Mouse (Mus musculus) liver, embryonic 13.5 days (tissue): Measurements from ENCODE around the gene Gspt1. TPM values are rescaled to one million over a fixed set of nuclear protein-coding genes. Genes with fewer than 3 reads are reported as not detected.

Experiments used
- ATAC-seq: fragments of 200-750 bp; cut with Nextera tagmentation; 2 replicates; pipeline ENCODE4 v1.8.0; 2017; ENCODE audit warnings: low read depth, mild to moderate bottlenecking, moderate number of reproducible peaks, moderate library complexity
- DNase-seq: peaks from one replicate; pipeline ENCODE4 v3.0.0; 2022
- H3K27ac ChIP-seq: fragments of 300-500 bp; sonication (generic); 2 replicates; pipeline ENCODE4 v1.5.1; 2015; ENCODE audit warnings: moderate library complexity, mild to moderate bottlenecking, inconsistent platforms
- H3K27me3 ChIP-seq: fragments of 300-500 bp; sonication (generic); 2 replicates; pipeline ENCODE4 v1.6.1; 2015; ENCODE audit warnings: mild to moderate bottlenecking, inconsistent platforms
- H3K36me3 ChIP-seq: fragments of 300-500 bp; sonication (generic); 2 replicates; pipeline ENCODE4 v1.6.1; 2015; ENCODE audit warnings: mild to moderate bottlenecking, inconsistent platforms
- H3K4me1 ChIP-seq: fragments of 300-500 bp; sonication (generic); replicated peaks from 2 replicates; pipeline ENCODE4 v1.6.1; 2015; ENCODE audit warnings: inconsistent platforms
- H3K4me2 ChIP-seq: fragments of 300-500 bp; sonication (generic); 2 replicates; pipeline ENCODE4 v1.6.1; 2015; ENCODE audit warnings: inconsistent platforms, mild to moderate bottlenecking, moderate library complexity
- H3K4me3 ChIP-seq: fragments of 300-500 bp; sonication (generic); replicated peaks from 2 replicates; pipeline ENCODE4 v1.5.1; 2015; ENCODE audit warnings: mild to moderate bottlenecking, inconsistent platforms
- H3K9ac ChIP-seq: fragments of 300-500 bp; sonication (generic); 2 replicates; pipeline ENCODE4 v1.6.1; 2015; ENCODE audit warnings: mild to moderate bottlenecking, inconsistent platforms
- H3K9me3 ChIP-seq: fragments of 300-500 bp; sonication (generic); replicated peaks from 2 replicates; pipeline ENCODE4 v1.6.1; 2016; ENCODE audit warnings: inconsistent platforms
- WGBS: fragments of 180-500 bp; shearing (Covaris S2); methylation state at CpG from one replicate; pipeline ENCODE4 v1.1.7; 2015; ENCODE audit not compliant: insufficient replicate concordance; 5-methylcytosine and 5-hydroxymethylcytosine counted together
- polyA plus RNA-seq: library from polyadenylated mRNA; unstranded; fragments of >200 nt; fragmentation: Nextera tagmentation; extraction: Ambion mirVana; gene quantifications from 2 replicates; pipeline ENCODE4 v1.2.1, GENCODE M21; 2015

Gene Gspt1
- polyA plus RNA-seq, 1 experiment from 2014 or later, result 61.0 TPM

DNA sequence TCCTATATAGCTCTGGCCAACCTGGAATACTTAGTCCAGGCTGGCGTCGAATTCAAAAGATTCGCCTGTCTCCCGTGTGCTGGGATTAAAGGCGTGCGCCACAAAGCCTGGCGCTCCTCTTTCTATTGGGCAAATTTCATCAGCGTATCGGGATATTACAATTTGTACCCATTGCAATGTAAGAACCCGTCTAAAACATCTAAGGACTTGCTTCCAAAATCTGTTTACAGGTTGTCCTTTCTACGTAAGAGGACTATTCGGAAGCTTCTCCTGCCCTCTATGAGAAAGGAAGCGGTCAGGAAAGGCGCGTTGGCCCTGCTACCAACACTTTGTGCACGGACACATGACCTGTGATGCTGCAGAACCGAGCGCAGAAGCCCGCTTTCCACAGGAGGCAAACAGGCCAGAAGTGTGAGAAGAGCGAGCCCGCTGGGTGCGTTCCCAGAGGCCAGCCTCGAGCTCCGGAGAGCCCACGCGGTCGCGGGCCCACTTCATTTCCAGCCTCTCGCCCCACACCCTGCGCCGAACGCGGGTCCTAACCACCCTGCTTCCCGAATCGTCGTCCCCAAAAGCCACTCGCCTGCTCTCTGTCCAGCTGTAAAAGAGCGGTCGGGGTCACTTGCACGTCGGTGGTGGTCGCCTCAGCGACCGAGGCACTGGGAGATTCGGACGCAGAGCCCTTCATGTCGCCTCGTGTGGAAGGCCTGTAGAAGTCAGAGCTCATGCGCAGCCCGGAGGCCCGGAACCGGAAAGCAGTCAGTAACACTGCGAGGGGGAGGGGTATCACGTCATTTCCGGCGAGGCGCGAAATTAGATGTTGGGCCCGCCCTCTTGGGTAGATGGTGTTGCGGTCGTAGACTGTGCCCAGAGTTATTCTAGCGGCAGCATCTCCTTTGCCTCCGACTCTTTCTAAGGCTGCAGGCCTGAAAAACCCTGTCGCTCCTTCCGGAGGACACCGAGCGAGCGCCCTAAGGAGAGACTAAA, 51.3 kb downstream of the Gspt1 start, which contains the start of gene Rsl1d1:
Gene Rsl1d1 (minus strand): TSS at position 761 of the 984 bp plus-strand sequence.
- ATAC-seq, result peak; percentile 98
- WGBS, result under 1% methylated on average over 68 of the region's 68 CpGs

DNA sequence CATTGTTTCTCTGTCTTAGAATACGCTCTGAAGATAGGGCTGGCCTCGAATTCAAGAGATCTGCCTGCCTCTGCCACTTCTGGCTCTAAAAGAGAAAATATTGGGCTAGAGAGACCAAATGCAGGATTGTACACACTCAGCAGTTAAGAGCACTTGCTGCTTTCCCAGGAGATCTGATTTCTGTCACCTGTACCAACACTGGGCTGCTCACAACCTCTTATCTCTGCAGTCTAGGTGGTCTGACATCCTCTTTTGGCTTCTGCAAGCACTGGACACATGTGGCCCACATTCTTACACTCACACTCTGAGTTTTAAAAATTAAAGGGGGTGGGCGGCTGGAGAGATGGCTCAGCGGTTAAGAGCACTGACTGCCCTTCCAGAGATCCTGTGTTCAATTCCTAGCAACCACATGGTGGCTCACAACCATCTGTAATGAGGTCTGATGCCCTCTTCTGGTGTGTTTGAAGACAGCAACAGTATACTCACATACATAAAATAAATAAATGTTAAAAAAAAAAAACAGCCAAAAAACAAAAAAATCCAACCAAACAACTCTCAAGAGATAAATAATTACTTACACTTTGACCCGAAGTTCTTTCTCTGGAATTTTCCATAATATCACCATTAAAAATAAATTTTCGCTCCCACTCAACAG, 52.3 kb downstream of the Gspt1 start:
- Histone ChIP-seq H3K4me3 (peak overlapping the region; percentile 92), H3K4me1 (peaks cover 56% of the 10 kb centered on the region), H3K9me3 (no peaks in the 10 kb centered on the region), H3K27me3 (no peaks in the 10 kb centered on the region), H3K4me2 (peak overlapping the region; percentile 91), H3K9ac (peak overlapping the region; percentile 89), H3K27ac (peak overlapping the region; percentile 16; the same call in 1 of the 2 replicates), H3K36me3 (peaks cover 56% of the 10 kb centered on the region)
- DNase-seq, result no peak
- no peak for ATAC-seq
- WGBS, result 44% methylated on average over 6 of the region's 6 CpGs

More for the DNA sequence above, 51.3 kb downstream of the Gspt1 start, which contains the start of gene Rsl1d1:
- peak within 1 kb of the TSS; percentile 91 for H3K4me2 ChIP-seq
- H3K27me3 ChIP-seq, result no peaks in the 10 kb centered on the region
- H3K9ac ChIP-seq, result peak within 1 kb of the TSS; percentile 89
- peak within 1 kb of the TSS; percentile 83 for H3K27ac ChIP-seq
- DNase-seq, result peak; percentile 92
- peaks cover 57% of the 10 kb centered on the region for H3K36me3 ChIP-seq
- H3K9me3 ChIP-seq, result no peaks in the 10 kb centered on the region
- peaks cover 56% of the 10 kb centered on the region for H3K4me1 ChIP-seq
- peak within 1 kb of the TSS; percentile 92 for H3K4me3 ChIP-seq

DNA sequence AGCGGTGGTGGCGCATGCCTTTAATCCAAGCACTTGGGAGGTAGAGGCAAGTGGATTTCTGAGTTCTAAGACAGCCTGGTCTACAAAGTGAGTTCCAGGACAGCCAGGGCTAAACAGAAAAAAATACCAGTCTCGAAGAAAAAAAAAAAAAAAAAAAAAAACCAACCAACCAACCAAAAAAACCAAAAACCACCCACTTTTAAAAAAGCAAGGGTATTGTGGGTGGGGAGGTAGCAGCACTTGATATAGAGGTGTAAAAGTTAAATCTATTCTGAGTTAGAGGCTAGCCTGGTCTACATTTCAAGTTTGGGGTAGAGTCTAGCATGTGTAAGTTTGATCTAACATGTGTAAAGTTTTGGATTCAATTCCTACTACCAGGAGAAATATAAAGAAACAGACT, 53.9 kb downstream of the Gspt1 start:
- H3K4me2 ChIP-seq, result no peak overlapping the region
- H3K9ac ChIP-seq, result no peak overlapping the region
- no peak overlapping the region for H3K27ac ChIP-seq
- H3K36me3 ChIP-seq, result peaks cover 66% of the 10 kb centered on the region
- ATAC-seq (no peak), DNase-seq (no peak)
- H3K9me3 ChIP-seq, result no peaks in the 10 kb centered on the region
- H3K4me1 ChIP-seq, result peaks cover 48% of the 10 kb centered on the region
- H3K4me3 ChIP-seq, result no peak overlapping the region
- no peaks in the 10 kb centered on the region for H3K27me3 ChIP-seq
- WGBS, result 82% methylated on average over 3 of the region's 3 CpGs

DNA sequence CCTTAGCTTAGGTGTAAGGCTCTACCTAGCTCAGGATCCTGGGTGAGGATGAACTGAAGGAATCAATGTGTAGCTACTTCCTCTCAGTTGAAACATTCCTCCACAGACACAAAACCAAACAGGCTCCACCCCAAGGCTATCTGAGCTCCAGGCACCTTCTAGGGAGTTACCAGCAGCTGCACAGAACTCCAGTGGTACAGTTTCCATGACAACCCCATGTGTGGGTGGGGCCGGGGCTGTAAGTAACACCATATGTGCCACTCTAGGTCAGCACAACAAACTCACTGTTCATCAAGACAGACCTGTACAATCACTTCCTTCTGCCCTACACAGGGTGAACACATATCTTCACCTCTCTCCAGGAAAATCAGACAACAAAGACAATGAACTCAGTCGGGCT, 55.7 kb downstream of the Gspt1 start:
- DNase-seq, result peak; percentile 52
- Histone ChIP-seq H3K4me3 (no peak overlapping the region), H3K9me3 (no peaks in the 10 kb centered on the region), H3K4me1 (peaks cover 31% of the 10 kb centered on the region), H3K27me3 (no peaks in the 10 kb centered on the region), H3K27ac (no peak overlapping the region), H3K36me3 (peaks cover 84% of the 10 kb centered on the region), H3K4me2 (no peak overlapping the region), H3K9ac (no peak overlapping the region)
- ATAC-seq, result peak; percentile 34; the same call in 1 of the 2 replicates
- WGBS, result 66% methylated on average over 2 of the region's 2 CpGs

DNA sequence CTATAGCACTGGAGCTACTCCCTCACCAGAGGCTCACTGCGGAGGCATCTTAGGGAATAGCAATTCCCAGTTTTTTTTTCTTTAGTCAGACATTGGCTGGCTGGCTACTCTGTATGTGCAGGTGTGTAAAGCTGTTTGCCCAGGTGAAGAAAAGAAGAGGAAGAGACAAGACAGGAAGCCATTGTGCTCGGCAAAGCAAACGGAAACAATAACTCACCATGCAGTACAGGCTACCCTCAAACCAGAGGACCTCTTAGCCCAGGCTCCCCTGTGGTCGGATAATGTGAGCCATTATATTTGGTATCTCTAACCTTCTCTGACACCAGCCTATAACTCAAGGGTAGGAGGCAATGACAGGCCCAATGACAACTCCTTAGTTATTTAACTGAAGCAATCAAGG, 57.1 kb downstream of the Gspt1 start:
- no peak for DNase-seq
- WGBS, result 81% methylated on average over 4 of the region's 4 CpGs
- ATAC-seq, result no peak

DNA sequence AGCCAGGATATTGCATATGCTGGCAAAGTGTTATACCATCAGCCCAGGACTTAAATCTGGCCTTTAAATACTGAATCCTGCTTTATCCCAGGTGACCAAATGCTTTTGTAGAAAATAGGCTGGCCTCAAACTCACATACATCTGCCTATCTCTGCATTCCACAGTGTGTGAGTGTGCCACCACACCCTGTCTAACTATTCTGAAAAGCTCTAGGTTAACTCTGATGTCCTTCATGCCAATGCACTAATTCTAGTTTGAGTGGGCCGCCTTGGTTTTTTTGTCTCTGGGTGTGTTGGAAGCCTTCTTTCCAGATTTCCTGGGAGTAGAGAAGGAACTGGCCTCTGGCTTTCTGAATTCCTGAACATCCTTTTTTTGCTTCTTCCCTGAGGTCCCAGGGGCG, 60.9 kb downstream of the Gspt1 start:
- Histone ChIP-seq H3K27ac (no peak overlapping the region), H3K27me3 (no peaks in the 10 kb centered on the region), H3K9me3 (no peaks in the 10 kb centered on the region), H3K4me3 (no peak overlapping the region), H3K4me2 (no peak overlapping the region), H3K9ac (no peak overlapping the region), H3K36me3 (peaks cover 65% of the 10 kb centered on the region), H3K4me1 (peaks cover 2% of the 10 kb centered on the region)
- no peak for DNase-seq
- no peak for ATAC-seq
- WGBS, result 79% methylated on average over 2 of the region's 2 CpGs

More for the DNA sequence above, 57.1 kb downstream of the Gspt1 start:
- Histone ChIP-seq H3K36me3 (peaks cover 97% of the 10 kb centered on the region), H3K9me3 (no peaks in the 10 kb centered on the region), H3K4me1 (peaks cover 28% of the 10 kb centered on the region), H3K27me3 (no peaks in the 10 kb centered on the region), H3K27ac (no peak overlapping the region), H3K4me3 (no peak overlapping the region), H3K4me2 (no peak overlapping the region), H3K9ac (no peak overlapping the region)

DNA sequence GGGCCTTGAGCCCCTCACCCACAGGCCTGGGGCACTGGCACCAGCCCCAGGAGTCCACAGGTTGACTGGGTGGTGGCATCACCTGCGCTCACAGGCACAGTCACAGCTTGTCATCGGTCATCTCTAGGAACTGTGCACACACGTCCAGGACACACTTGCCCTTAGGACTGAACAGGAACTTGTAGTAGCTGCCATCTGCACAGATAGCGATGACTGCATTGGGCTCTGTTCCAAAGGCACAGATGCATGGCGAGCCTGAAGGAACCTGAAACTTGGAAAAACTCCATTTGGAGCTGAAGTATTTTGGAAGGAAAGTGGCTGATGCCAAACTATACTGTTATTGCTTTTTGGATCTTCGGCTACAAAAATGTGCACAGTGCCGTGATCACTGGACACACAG, 64.0 kb downstream of the Gspt1 start:
- Histone ChIP-seq H3K9me3 (no peaks in the 10 kb centered on the region), H3K4me2 (no peak overlapping the region), H3K4me3 (no peak overlapping the region), H3K27me3 (no peaks in the 10 kb centered on the region), H3K4me1 (no peaks in the 10 kb centered on the region), H3K9ac (no peak overlapping the region), H3K27ac (no peak overlapping the region), H3K36me3 (peaks cover 35% of the 10 kb centered on the region)
- 76% methylated on average over 7 of the region's 7 CpGs for WGBS
- DNase-seq, result no peak
- no peak for ATAC-seq

DNA sequence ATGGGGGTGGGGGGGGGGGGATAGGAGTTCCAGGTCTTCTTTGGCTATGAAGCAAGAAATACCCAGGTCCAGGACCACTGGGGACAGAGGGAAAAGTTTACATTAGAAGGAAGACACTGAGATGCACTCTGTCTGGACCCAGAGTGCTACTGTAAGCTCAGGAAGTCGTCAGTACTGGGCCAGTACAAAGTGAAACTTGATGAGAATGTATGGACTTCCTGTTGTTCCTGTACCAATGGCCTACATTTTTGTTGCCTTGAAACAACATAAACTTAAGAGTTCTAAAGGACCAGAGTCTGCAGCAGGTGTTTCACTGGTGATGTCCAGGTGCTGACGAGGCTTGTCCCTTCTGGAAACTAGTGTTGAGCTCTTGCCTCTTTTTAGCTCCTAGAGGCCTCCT, 76.7 kb downstream of the Gspt1 start:
- H3K4me2 ChIP-seq, result peak overlapping the region; percentile 86

DNA sequence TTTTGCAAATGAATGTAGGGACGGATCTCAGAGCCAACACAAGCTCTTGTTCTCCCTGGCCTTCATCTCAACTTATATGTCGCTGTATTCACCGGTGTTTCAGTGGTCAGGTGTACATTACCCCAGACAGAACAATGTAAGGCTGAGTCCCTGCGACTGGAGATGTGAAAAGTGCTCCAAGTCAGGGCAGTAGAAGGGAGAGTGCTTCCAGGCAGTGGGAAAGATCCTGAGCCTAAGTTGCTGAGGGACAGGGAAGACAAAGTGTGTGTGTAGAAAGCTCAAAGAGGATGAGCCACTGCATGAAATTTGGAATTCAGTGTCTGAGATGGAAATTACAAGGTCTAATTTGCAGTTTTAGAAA, 77.3 kb downstream of the Gspt1 start:
- no peaks in the 10 kb centered on the region for H3K9me3 ChIP-seq
- no peaks in the 10 kb centered on the region for H3K27me3 ChIP-seq
- peaks cover 46% of the 10 kb centered on the region for H3K4me1 ChIP-seq
- peak overlapping the region; percentile 91 for H3K27ac ChIP-seq
- 6% methylated on average over 4 of the region's 4 CpGs for WGBS
- peak overlapping the region; percentile 86 for H3K4me2 ChIP-seq
- no peak for DNase-seq
- peak overlapping the region; percentile 86 for H3K4me3 ChIP-seq
- no peak for ATAC-seq
- H3K36me3 ChIP-seq, result no peaks in the 10 kb centered on the region
- H3K9ac ChIP-seq, result peak overlapping the region; percentile 91

More for the DNA sequence above, 76.7 kb downstream of the Gspt1 start:
- no peaks in the 10 kb centered on the region for H3K27me3 ChIP-seq
- H3K27ac ChIP-seq, result no peak overlapping the region
- H3K9ac ChIP-seq, result no peak overlapping the region; the same call in 1 of the 2 replicates
- no peaks in the 10 kb centered on the region for H3K36me3 ChIP-seq
- 59% methylated on average over 2 of the region's 2 CpGs for WGBS
- H3K9me3 ChIP-seq, result no peaks in the 10 kb centered on the region
- H3K4me1 ChIP-seq, result peaks cover 41% of the 10 kb centered on the region
- DNase-seq, result no peak
- ATAC-seq, result no peak
- H3K4me3 ChIP-seq, result peak overlapping the region; percentile 86

DNA sequence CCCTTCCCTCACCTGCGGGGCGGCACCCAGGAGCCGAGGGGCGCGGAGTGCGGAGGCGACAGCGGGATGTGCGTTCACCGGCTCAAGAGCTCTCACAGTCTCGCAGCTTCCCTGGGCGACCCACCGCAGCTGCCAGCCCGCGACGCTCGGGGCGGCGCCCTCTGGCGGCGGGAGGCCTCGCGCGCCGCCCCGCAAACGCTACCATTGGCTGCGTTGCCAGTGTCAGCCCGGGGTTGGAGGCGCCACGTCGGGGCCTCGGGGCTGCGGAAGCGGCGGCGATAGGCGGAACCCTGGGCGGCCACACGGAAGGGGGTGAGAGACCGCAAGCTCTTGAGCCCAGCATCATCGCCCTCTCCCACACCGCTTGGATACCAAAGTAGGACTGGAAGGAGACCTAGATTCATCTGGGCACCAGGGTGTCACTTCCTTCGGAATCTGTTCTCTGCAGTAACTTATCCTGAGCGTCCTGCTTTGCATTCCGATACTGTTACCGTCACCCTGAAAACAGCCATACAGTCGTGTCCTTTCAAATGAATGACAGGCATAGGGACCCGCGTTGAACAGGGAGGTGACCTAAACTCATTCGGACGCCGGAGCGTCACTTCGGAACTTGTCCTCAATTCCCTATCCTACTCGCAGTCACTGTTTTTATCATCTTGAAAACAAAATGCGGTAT, 77.8 kb downstream of the Gspt1 start, which contains the start of gene Zc3h7a:
Gene Zc3h7a (minus strand): TSS at position 186 of the 676 bp plus-strand sequence.
- peak; percentile 90 for DNase-seq
- Histone ChIP-seq H3K4me1 (peaks cover 51% of the 10 kb centered on the region), H3K9me3 (no peaks in the 10 kb centered on the region), H3K36me3 (no peaks in the 10 kb centered on the region), H3K27me3 (no peaks in the 10 kb centered on the region), H3K4me2 (peak within 1 kb of the TSS; percentile 86), H3K9ac (peak within 1 kb of the TSS; percentile 91), H3K27ac (peak within 1 kb of the TSS; percentile 91), H3K4me3 (peak within 1 kb of the TSS; percentile 86)
- WGBS, result under 1% methylated on average over 57 of the region's 57 CpGs
- peak; percentile 94 for ATAC-seq
